Mouse (Mus musculus) frontal cortex, adult 2 months (tissue): ENCODE measurements at regions not wholly inside any gene's neighbourhood (a gene's known extent, or its start where the extent isn't known, plus 50 kb on each side); places are given as distances from the start of the nearest gene placed in this dataset.

Experiments
- DNase-seq, 2 experiments: peaks; one replicate each; pipeline ENCODE4 v3.0.0; 2022; ENCODE audit warnings: low spot score in 1 of 2; ENCODE audit errors: extremely low spot score in 1 of 2

- no peak for DNase-seq
Measured at GRCm38 (mm10) chr10:47185487-47185886, 1607.9 kb downstream of the Hace1 start.

- no peak for DNase-seq
Measured at GRCm38 (mm10) chr10:47216204-47216603, 1638.6 kb downstream of the Hace1 start.

GRCm38 (mm10) chr10:47263039-47263438 is 1685.4 kb downstream of the Hace1 start:
- no peak for DNase-seq

- no peak for DNase-seq
Measured at GRCm38 (mm10) chr10:47285700-47286099, 1708.1 kb downstream of the Hace1 start.

GRCm38 (mm10) chr10:47300097-47300496 is 1722.5 kb downstream of the Hace1 start:
- peak in 1 of 2 experiments; percentile 1 for DNase-seq
